Mouse (Mus musculus) kidney, postnatal 0 days (tissue): ENCODE results near the gene Ckb. TPM values are rescaled to one million over a fixed set of nuclear protein-coding genes. Genes with fewer than 3 reads are reported as not detected.
A peak's percentile ranks its signal among the peaks of the same experiment; 100 is the strongest.

Source experiments
- ATAC-seq: fragments of 200-750 bp; cut with Nextera tagmentation; replicated peaks from 2 replicates; pipeline ENCODE4 v1.8.0; 2017; ENCODE audit warnings: low read depth, moderate number of reproducible peaks, moderate TSS enrichment, moderate library complexity; ENCODE audit not compliant: low FRiP score
- DNase-seq: peaks from one replicate; pipeline ENCODE4 v3.0.0-alpha.2; 2016; ENCODE audit warnings: low spot score
- H3K27ac ChIP-seq: fragments of 300-500 bp; sonication (generic); 2 replicates; pipeline ENCODE4 v1.5.1; 2014; ENCODE audit warnings: mild to moderate bottlenecking
- H3K27me3 ChIP-seq: fragments of 300-500 bp; sonication (generic); 2 replicates; pipeline ENCODE4 v1.6.1; 2014; ENCODE audit warnings: low read length, mixed read lengths; ENCODE audit not compliant: insufficient read depth
- H3K36me3 ChIP-seq: fragments of 300-500 bp; sonication (generic); 2 replicates; pipeline ENCODE4 v1.6.1; 2014; ENCODE audit warnings: low read length, mixed read lengths; ENCODE audit not compliant: insufficient read depth
- H3K4me1 ChIP-seq: fragments of 300-500 bp; sonication (generic); replicated peaks from 2 replicates; pipeline ENCODE4 v1.6.1; 2014; ENCODE audit warnings: antibody characterized with exemption, low read length, mixed read lengths; ENCODE audit not compliant: insufficient read depth
- H3K4me2 ChIP-seq: fragments of 300-500 bp; sonication (generic); 2 replicates; pipeline ENCODE4 v1.6.1; 2014; ENCODE audit warnings: mild to moderate bottlenecking, low read length, moderate library complexity, mixed read lengths
- H3K4me3 ChIP-seq: fragments of 300-500 bp; sonication (generic); replicated peaks from 2 replicates; pipeline ENCODE4 v1.5.1; 2014; ENCODE audit warnings: low read depth, low read length
- H3K9ac ChIP-seq: fragments of 300-500 bp; sonication (generic); 2 replicates; pipeline ENCODE4 v1.6.1; 2014; ENCODE audit warnings: low read depth, low read length
- H3K9me3 ChIP-seq: fragments of 300-500 bp; sonication (generic); replicated peaks from 2 replicates; pipeline ENCODE4 v1.6.1; 2016; ENCODE audit warnings: low read length, inconsistent platforms, mixed read lengths
- CTCF ChIP-seq: IDR thresholded peaks from 2 replicates; pipeline ENCODE4 v1.5.1; 2016; ENCODE audit warnings: antibody characterized with exemption, low read depth, mild to moderate bottlenecking, moderate library complexity
- WGBS: fragments of 180-500 bp; shearing (Covaris S2); extraction: QIAGEN DNeasy Blood & Tissue Kit; methylation state at CpG from one replicate; pipeline ENCODE4 v1.1.7; 2014; 5-methylcytosine and 5-hydroxymethylcytosine counted together
- polyA plus RNA-seq: library from polyadenylated mRNA; unstranded; fragments of >200 nt; fragmentation: Nextera tagmentation; extraction: Ambion mirVana; gene quantifications from 2 replicates; pipeline ENCODE4 v1.2.1, GENCODE M21; 2015

Ckb gene
- polyA plus RNA-seq, 1 experiment from 2014 or later, result 135 TPM

GRCm38 (mm10) chr12:111652953-111653352, 19.2 kb downstream of the Ckb start:
- ATAC-seq, result no peak
- Histone ChIP-seq H3K27ac (no peak overlapping the region), H3K27me3 (no peaks in the 10 kb centered on the region), H3K9ac (no peak overlapping the region), H3K9me3 (no peaks in the 10 kb centered on the region), H3K4me2 (no peak overlapping the region), H3K4me3 (no peak overlapping the region), H3K4me1 (no peaks in the 10 kb centered on the region), H3K36me3 (peaks cover 53% of the 10 kb centered on the region)
- no peak for TF ChIP-seq CTCF
- 82% methylated on average over 3 of the region's 3 CpGs for WGBS
- no peak for DNase-seq

- Histone ChIP-seq H3K4me1 (no peaks in the 10 kb centered on the region), H3K4me2 (no peak overlapping the region), H3K27ac (no peak overlapping the region), H3K4me3 (no peak overlapping the region), H3K9me3 (no peaks in the 10 kb centered on the region), H3K36me3 (peaks cover 54% of the 10 kb centered on the region), H3K9ac (no peak overlapping the region), H3K27me3 (no peaks in the 10 kb centered on the region)
- WGBS, result 54% methylated on average over 6 of the region's 6 CpGs
- peak; percentile 86 for TF ChIP-seq CTCF
- ATAC-seq, result peak; percentile 64
- DNase-seq, result peak; percentile 81
Observed at GRCm38 (mm10) chr12:111648061-111648645, 24.0 kb downstream of the Ckb start.

Other genes starting within 250 kb of the Ckb start
- gene Tnfaip2, start 229.9 kb downstream of the Ckb start, polyA plus RNA-seq, result 34.8 and 46.7 TPM in 2 replicates
- gene Gm266, start 186.5 kb downstream of the Ckb start, polyA plus RNA-seq, result 97.1 and 109 TPM in 2 replicates
- gene Eif5, start 134.3 kb downstream of the Ckb start, polyA plus RNA-seq, result 673 and 701 TPM in 2 replicates
- gene Mark3, start 97.8 kb downstream of the Ckb start, polyA plus RNA-seq, result 37.9 and 38.6 TPM in 2 replicates
- gene Trmt61a, start 5.8 kb upstream of the Ckb start, polyA plus RNA-seq, result 6.3 and 6.8 TPM in 2 replicates
- gene Bag5, start 40.9 kb upstream of the Ckb start, polyA plus RNA-seq, result 45.7 and 48.9 TPM in 2 replicates
- gene Apopt1, start 40.9 kb upstream of the Ckb start, polyA plus RNA-seq, result 57.8 and 61.4 TPM in 2 replicates
- gene Klc1, start 86.5 kb upstream of the Ckb start, polyA plus RNA-seq, result 52.6 and 61.3 TPM in 2 replicates
- 6.3 and 6.9 TPM in 2 replicates for gene Xrcc3, start 141.5 kb upstream of the Ckb start, polyA plus RNA-seq
- gene Zfyve21, start 141.8 kb upstream of the Ckb start, polyA plus RNA-seq, result 117 and 118 TPM in 2 replicates
- 14.6 and 16.7 TPM in 2 replicates for gene Ppp1r13b, start 235.8 kb upstream of the Ckb start, polyA plus RNA-seq